In the genomic region with DNA sequence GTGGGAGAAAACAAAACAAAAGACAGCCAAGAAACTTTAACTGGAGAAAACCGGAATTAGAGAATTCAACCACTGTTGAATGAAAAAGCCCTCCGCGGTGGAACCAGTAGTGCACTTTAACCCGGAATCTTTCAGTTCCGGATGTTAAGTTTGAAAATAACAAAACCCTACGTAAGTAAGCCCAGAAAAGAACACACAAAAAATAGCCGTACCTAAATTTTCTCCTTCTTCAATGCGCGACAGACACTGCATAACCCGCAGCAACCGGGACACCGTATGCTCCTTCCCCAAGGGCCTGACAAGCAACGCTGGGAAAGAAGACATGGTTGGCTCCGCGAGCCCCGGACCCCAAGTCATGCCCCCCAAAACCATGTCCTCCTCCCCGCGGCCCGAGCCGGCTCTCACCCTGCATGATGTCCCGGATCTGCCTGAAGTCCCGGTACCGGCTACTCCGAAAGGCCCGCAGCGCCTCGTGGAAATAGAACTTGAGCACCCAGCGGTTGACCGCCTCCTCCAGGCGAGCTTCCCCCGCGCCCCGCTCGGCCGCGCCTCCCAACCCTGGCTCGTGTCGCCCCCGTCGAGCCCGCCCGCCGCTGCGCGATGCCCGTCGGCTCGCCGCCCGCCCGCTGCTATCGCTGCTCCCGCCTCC, we compare ENCODE assay signal across 8 mouse cellular contexts. TPM values are rescaled to one million over a fixed set of nuclear protein-coding genes. Genes with fewer than 3 reads are reported as not detected.
DNase-seq lines count a peak whose midpoint lies in the region; ATAC-seq and TF ChIP-seq lines count a peak whose summit lies in the region.
"Had no signal": no experiment of that assay in that cellular context is flagged by ENCODE, and none has a peak within 500 bp of the region (broad histone marks: within the 10 kb centered on the region; RNA-seq: fewer than 3 reads in every experiment).

No protein-coding gene starts in this region.

- ATAC-seq in lung, embryonic 15.5 days (ENCODE audit: borderline replicate concordance, extremely low read depth, low FRiP score, low TSS enrichment), result peak; percentile 81; the same call in 1 of the 2 replicates
- ATAC-seq in forebrain, postnatal 0 days, result peak; percentile 67; the same call in 1 of the 2 replicates
- peak; percentile 30 for ATAC-seq in liver, postnatal 0 days

- WGBS in lung, embryonic 15.5 days, result under 1% methylated on average over 40 of the region's 53 CpGs
- under 1% methylated on average over 52 of the region's 53 CpGs for WGBS in forebrain, postnatal 0 days
- 2% methylated on average over 49 of the region's 53 CpGs for WGBS in liver, postnatal 0 days (ENCODE audit: insufficient replicate concordance)

- H3K27ac ChIP-seq in lung, embryonic 15.5 days, result peak overlapping the region; percentile 95
- H3K27ac ChIP-seq in forebrain, postnatal 0 days (ENCODE audit: low read depth, low read length), result peak overlapping the region; percentile 89
- peak overlapping the region; percentile 95 for H3K27ac ChIP-seq in liver, postnatal 0 days (ENCODE audit: low read depth)

- no peaks in the 10 kb centered on the region for H3K9me3 ChIP-seq in lung, embryonic 15.5 days
- H3K9me3 ChIP-seq in forebrain, postnatal 0 days (ENCODE audit: low read length), result no peaks in the 10 kb centered on the region
- H3K9me3 ChIP-seq in liver, postnatal 0 days (ENCODE audit: low read length), result no peaks in the 10 kb centered on the region

- intact Hi-C loops in gastrocnemius, postnatal 36 days (cut with DNase I), result no loop called here

- no peaks in the 10 kb centered on the region for H3K27me3 ChIP-seq in lung, embryonic 15.5 days
- no peaks in the 10 kb centered on the region for H3K27me3 ChIP-seq in forebrain, postnatal 0 days (ENCODE audit: insufficient read depth, low read length)
- H3K27me3 ChIP-seq in liver, postnatal 0 days (ENCODE audit: insufficient read depth, low read length), result no peaks in the 10 kb centered on the region

- peaks cover 14% of the 10 kb centered on the region for H3K36me3 ChIP-seq in lung, embryonic 15.5 days
- H3K36me3 ChIP-seq in forebrain, postnatal 0 days (ENCODE audit: insufficient read depth), result peaks cover 9% of the 10 kb centered on the region; the same call in 1 of the 2 replicates
- peaks cover 17% of the 10 kb centered on the region for H3K36me3 ChIP-seq in liver, postnatal 0 days (replicated peaks; ENCODE audit: insufficient read depth, low read length)

- peak overlapping the region; percentile 97 for H3K9ac ChIP-seq in lung, embryonic 15.5 days
- H3K9ac ChIP-seq in forebrain, postnatal 0 days, result peak overlapping the region; percentile 77
- peak overlapping the region; percentile 87 for H3K9ac ChIP-seq in liver, postnatal 0 days (replicated peaks)

- H3K4me3 ChIP-seq in lung, embryonic 15.5 days, result peak overlapping the region; percentile 98
- H3K4me3 ChIP-seq in forebrain, postnatal 0 days (ENCODE audit: low read depth, low read length), result peak overlapping the region; percentile 74
- H3K4me3 ChIP-seq in liver, postnatal 0 days (ENCODE audit: low read depth, low read length), result peak overlapping the region; percentile 76

- no peak for DNase-seq in lung, postnatal 14 days
- peak; percentile 61 for DNase-seq in adipocyte (ENCODE audit: low spot score)
- DNase-seq in forebrain, postnatal 0 days, result peak; percentile 39
- DNase-seq in liver, postnatal 0 days, result no peak
- DNase-seq in right cerebral cortex, postnatal 36 days (ENCODE audit: low spot score in 2 of 2), result no peak
- no peak for DNase-seq in gastrocnemius, postnatal 36 days

- peak overlapping the region; percentile 52 for H3K4me2 ChIP-seq in lung, embryonic 15.5 days
- peak overlapping the region; percentile 59 for H3K4me2 ChIP-seq in forebrain, postnatal 0 days (ENCODE audit: low read depth)
- peak overlapping the region; percentile 76 for H3K4me2 ChIP-seq in liver, postnatal 0 days (ENCODE audit: low read depth, low read length)

- H3K4me1 ChIP-seq in lung, embryonic 15.5 days, result peaks cover 16% of the 10 kb centered on the region
- peaks cover 8% of the 10 kb centered on the region; the same call in 1 of the 2 replicates for H3K4me1 ChIP-seq in forebrain, postnatal 0 days (ENCODE audit: insufficient read depth)
- H3K4me1 ChIP-seq in liver, postnatal 0 days (ENCODE audit: insufficient read depth), result peaks cover 13% of the 10 kb centered on the region

- TF ChIP-seq EP300 in liver, postnatal 0 days (IDR thresholded peaks at IDR 0.05; ENCODE audit: low read depth), result no peak

- no peak for TF ChIP-seq CTCF in forebrain, postnatal 0 days (IDR thresholded peaks at IDR 0.05; ENCODE audit: low read depth)
- TF ChIP-seq CTCF in liver, postnatal 0 days (IDR thresholded peaks at IDR 0.05; ENCODE audit: low read depth), result no peak

RNA-seq across cellular contexts. Expression of a gene that starts 0.5 kb away (rescaled TPM):
- polyA plus RNA-seq in lung, embryonic 15.5 days (2015; fragmentation: Nextera tagmentation; extraction: Ambion mirVana), result 16.4 and 17.0 TPM in 2 replicates
- 28.9 and 31.2 TPM in 2 replicates for total RNA-seq in forebrain, postnatal 0 days (2014; rRNA removed)
- polyA plus RNA-seq in forebrain, postnatal 0 days (2015; fragmentation: Nextera tagmentation; extraction: Ambion mirVana), result 18.9 and 24.2 TPM in 2 replicates
- 6.9 and 7.3 TPM in 2 replicates for polyA plus RNA-seq in liver, postnatal 0 days (2015; fragmentation: Nextera tagmentation; extraction: Ambion mirVana)
- total RNA-seq in gastrocnemius, postnatal 36 days (2021), result 10 to 100 TPM in 1 of 2 experiments, 1 to 10 TPM in 1; 8.6 to 11.4 TPM

RNA-seq across cellular contexts. Expression of a gene that starts 30.4 kb away (rescaled TPM):
- 1.3 and 2.1 TPM in 2 replicates for polyA plus RNA-seq in lung, embryonic 15.5 days (2015; fragmentation: Nextera tagmentation; extraction: Ambion mirVana)
- total RNA-seq in forebrain, postnatal 0 days (2014; rRNA removed), result not detected in 2 replicates
- not detected in 2 replicates for polyA plus RNA-seq in forebrain, postnatal 0 days (2015; fragmentation: Nextera tagmentation; extraction: Ambion mirVana)
- polyA plus RNA-seq in liver, postnatal 0 days (2015; fragmentation: Nextera tagmentation; extraction: Ambion mirVana), result 0.92 and 1.5 TPM in 2 replicates
- not detected for total RNA-seq in gastrocnemius, postnatal 36 days (2021)
- total RNA-seq: left cerebral cortex, postnatal 10 days had no signal

RNA-seq across cellular contexts. Expression of a gene that starts 39.2 kb away (rescaled TPM):
- 79.9 and 81.0 TPM in 2 replicates for polyA plus RNA-seq in lung, embryonic 15.5 days (2015; fragmentation: Nextera tagmentation; extraction: Ambion mirVana)
- total RNA-seq in forebrain, postnatal 0 days (2014; rRNA removed), result 40.1 and 64.0 TPM in 2 replicates
- polyA plus RNA-seq in forebrain, postnatal 0 days (2015; fragmentation: Nextera tagmentation; extraction: Ambion mirVana), result 68.2 and 74.0 TPM in 2 replicates
- polyA plus RNA-seq in liver, postnatal 0 days (2015; fragmentation: Nextera tagmentation; extraction: Ambion mirVana), result 31.2 and 31.4 TPM in 2 replicates
- total RNA-seq in gastrocnemius, postnatal 36 days (2021), result 10 to 100 TPM; 13.7 to 21.5 TPM

RNA-seq across cellular contexts. Expression of a gene that starts 39.4 kb away (rescaled TPM):
- polyA plus RNA-seq in lung, embryonic 15.5 days (2015; fragmentation: Nextera tagmentation; extraction: Ambion mirVana), result 36.1 and 40.1 TPM in 2 replicates
- total RNA-seq in forebrain, postnatal 0 days (2014; rRNA removed), result 42.2 and 61.3 TPM in 2 replicates
- 27.8 and 33.2 TPM in 2 replicates for polyA plus RNA-seq in forebrain, postnatal 0 days (2015; fragmentation: Nextera tagmentation; extraction: Ambion mirVana)
- polyA plus RNA-seq in liver, postnatal 0 days (2015; fragmentation: Nextera tagmentation; extraction: Ambion mirVana), result 15.6 and 16.8 TPM in 2 replicates
- total RNA-seq in gastrocnemius, postnatal 36 days (2021), result 10 to 100 TPM; 15.0 to 16.1 TPM

RNA-seq across cellular contexts. Expression of a gene that starts 47.4 kb away (rescaled TPM):
- 46.9 and 50.3 TPM in 2 replicates for polyA plus RNA-seq in lung, embryonic 15.5 days (2015; fragmentation: Nextera tagmentation; extraction: Ambion mirVana)
- 34.4 and 37.2 TPM in 2 replicates for total RNA-seq in forebrain, postnatal 0 days (2014; rRNA removed)
- polyA plus RNA-seq in forebrain, postnatal 0 days (2015; fragmentation: Nextera tagmentation; extraction: Ambion mirVana), result 26.1 and 32.1 TPM in 2 replicates
- 20.7 and 21.5 TPM in 2 replicates for polyA plus RNA-seq in liver, postnatal 0 days (2015; fragmentation: Nextera tagmentation; extraction: Ambion mirVana)
- 10 to 100 TPM; 38.3 to 41.6 TPM for total RNA-seq in gastrocnemius, postnatal 36 days (2021)

Comparison
In these comparisons a context has a peak if more than half of its experiments do, and no peak if none do; other contexts are left out.
1. ATAC-seq: peak in every context shown above with its lines; median percentile 81 in lung, embryonic 15.5 days; 67 in forebrain, postnatal 0 days; 30 in liver, postnatal 0 days.
2. DNase-seq: peak in adipocyte (single experiment) and forebrain, postnatal 0 days (single experiment); none in lung, postnatal 14 days (single experiment), liver, postnatal 0 days (single experiment), right cerebral cortex, postnatal 36 days (0 of 2) and gastrocnemius, postnatal 36 days (0 of 2).
3. Peak in every context shown above with its lines, with median percentiles within 50 percentile points of each other: H3K27ac ChIP-seq, H3K4me2 ChIP-seq, H3K4me3 ChIP-seq and H3K9ac ChIP-seq.